Mouse (Mus musculus): ENCODE results near the gene Uchl1.

The Uchl1 gene

DNA sequence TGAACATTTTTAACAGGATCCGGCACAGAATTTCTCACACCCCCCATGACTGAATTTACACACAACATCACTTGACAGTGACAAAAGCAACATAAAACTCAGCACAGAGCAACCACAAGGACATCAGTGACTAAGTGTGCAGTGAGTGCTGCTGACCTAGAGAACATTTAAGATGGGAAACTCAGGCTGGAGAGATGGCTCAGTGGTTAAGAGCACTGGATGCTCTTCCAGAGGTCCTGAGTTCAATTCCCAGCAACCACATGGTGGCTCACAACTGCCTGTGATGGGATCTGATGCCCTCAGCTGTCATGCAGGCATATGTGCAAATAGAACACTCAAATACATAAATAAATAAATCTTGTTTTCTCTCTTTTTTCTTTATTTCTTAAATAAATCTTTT, 57.7 kb downstream of the Uchl1 start:
- in situ Hi-C loops (cut with MboI; ENCODE audit: low pct_unique_long_range_greater_than_20kb in 1 of 2, low sequenced_read_pairs in 2 of 2, unreplicated experiment in 1 of 2): no loop called here

All from mouse embryonic stem cell (cell line).